Mouse (Mus musculus): ENCODE measurements around the gene Ctc1. TPM values are rescaled to one million over a fixed set of nuclear protein-coding genes. Genes with fewer than 3 reads are reported as not detected.

The Ctc1 gene
- polyA plus RNA-seq, 1 experiment from 2014 or later: 63.6 TPM

DNA sequence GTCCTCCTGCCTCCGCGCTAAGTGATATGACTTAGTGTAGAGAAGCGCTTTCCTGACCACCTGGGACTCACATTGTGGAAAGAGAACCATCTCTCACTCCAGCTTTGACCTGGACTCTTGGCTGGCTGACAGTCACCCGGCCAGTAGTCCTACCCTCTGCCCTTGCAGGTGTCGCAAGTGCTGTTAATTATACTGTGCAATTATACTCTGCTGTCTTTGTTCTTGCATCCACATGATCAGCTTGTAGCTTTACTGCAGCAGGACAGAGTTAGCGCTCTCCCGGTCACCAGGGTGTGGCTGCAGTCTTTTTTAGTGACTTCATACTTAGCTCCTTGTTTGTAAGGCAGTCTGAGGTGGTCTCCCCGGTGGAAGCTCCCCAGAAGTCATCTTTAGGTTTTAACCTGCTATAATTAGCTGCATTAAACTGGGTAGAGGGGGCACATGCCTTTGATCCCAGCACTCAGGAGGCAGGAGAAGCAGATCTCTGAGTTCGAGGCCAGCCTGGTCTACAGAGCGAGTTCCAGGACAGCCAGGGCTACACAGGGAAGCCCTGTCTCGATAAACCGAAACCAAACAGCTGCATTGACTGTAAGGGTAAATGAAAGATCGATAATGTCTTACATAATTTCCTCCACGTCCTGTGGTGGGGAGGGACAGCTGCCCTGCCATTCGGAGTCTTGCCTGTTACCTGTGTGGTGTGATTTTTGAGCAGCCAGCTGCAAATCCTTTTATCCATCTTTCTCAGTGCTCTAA, 64.6 kb downstream of the Ctc1 start:
- Histone ChIP-seq H3K9me3 (ENCODE audit: low read depth, low read length) (no peaks in the 10 kb centered on the region), H3K27ac (ENCODE audit: low read depth) (no peak overlapping the region), H3K4me2 (no peak overlapping the region), H3K4me3 (ENCODE audit: low read depth, low read length) (no peak overlapping the region), H3K36me3 (ENCODE audit: insufficient read depth) (no peaks in the 10 kb centered on the region), H3K9ac (peak overlapping the region; percentile 13; the same call in 1 of the 2 replicates), H3K27me3 (ENCODE audit: insufficient read depth, low read length) (no peaks in the 10 kb centered on the region), H3K4me1 (ENCODE audit: insufficient read depth) (no peaks in the 10 kb centered on the region)
- ATAC-seq (ENCODE audit: insufficient read depth): no peak
- 77% methylated on average over 15 of the region's 15 CpGs for WGBS
- no peak for TF ChIP-seq CTCF (IDR thresholded peaks at IDR 0.05; ENCODE audit: low read depth)
- no peak for DNase-seq

DNA sequence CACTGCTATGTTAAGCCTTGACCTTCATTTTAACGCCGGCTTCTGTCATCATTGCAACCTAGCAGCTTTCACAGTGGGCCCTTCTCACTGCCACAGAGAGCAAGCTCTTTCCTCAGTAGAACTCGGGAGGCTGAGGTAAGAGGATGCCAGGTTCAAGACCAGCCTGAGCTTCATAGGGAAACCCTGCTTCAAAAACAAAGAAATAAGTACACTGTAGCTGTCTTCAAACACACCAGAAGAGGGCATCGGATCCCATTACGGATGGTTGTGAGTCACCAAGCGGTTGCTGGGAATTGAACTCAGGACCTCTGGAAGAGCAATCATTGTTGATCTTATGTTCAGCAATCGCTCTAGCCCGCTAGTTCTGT, 65.1 kb downstream of the Ctc1 start:
- 82% methylated on average over 8 of the region's 8 CpGs for WGBS
- no peaks in the 10 kb centered on the region for H3K9me3 ChIP-seq (ENCODE audit: low read depth, low read length)
- H3K27ac ChIP-seq (ENCODE audit: low read depth): no peak overlapping the region
- H3K4me2 ChIP-seq: no peak overlapping the region
- TF ChIP-seq CTCF (IDR thresholded peaks at IDR 0.05; ENCODE audit: low read depth): no peak
- H3K27me3 ChIP-seq (ENCODE audit: insufficient read depth, low read length): no peaks in the 10 kb centered on the region
- H3K4me3 ChIP-seq (ENCODE audit: low read depth, low read length): no peak overlapping the region
- ATAC-seq (ENCODE audit: insufficient read depth) (no peak), DNase-seq (no peak)
- H3K36me3 ChIP-seq (ENCODE audit: insufficient read depth): no peaks in the 10 kb centered on the region
- no peaks in the 10 kb centered on the region for H3K4me1 ChIP-seq (ENCODE audit: insufficient read depth)
- H3K9ac ChIP-seq: no peak overlapping the region

DNA sequence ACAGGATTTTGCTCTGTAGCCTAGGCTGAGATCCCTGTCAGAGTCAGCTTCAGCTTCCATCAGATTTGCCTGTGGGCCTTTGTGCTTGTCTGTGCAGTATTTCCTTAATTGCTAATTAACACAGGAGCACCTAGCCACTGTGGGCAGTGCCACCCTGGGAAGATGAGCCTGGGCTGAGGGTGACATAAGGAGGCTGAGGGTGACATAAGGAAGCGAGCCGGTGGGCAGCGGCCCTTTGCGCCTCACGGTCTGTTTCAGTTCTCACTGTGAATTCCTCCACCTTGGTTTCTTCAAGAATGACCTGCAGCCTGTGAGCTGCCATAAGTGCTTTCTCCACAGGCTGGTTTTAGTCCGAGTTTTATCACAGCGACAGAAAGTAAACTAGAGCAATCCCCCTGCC, 65.9 kb downstream of the Ctc1 start:
- Histone ChIP-seq H3K9ac (no peak overlapping the region), H3K36me3 (ENCODE audit: insufficient read depth) (no peaks in the 10 kb centered on the region), H3K9me3 (ENCODE audit: low read depth, low read length) (no peaks in the 10 kb centered on the region), H3K4me1 (ENCODE audit: insufficient read depth) (no peaks in the 10 kb centered on the region), H3K4me3 (ENCODE audit: low read depth, low read length) (no peak overlapping the region), H3K27me3 (ENCODE audit: insufficient read depth, low read length) (no peaks in the 10 kb centered on the region), H3K27ac (ENCODE audit: low read depth) (no peak overlapping the region), H3K4me2 (no peak overlapping the region)
- no peak for DNase-seq
- TF ChIP-seq CTCF (IDR thresholded peaks at IDR 0.05; ENCODE audit: low read depth): no peak
- no peak for ATAC-seq (ENCODE audit: insufficient read depth)
- 74% methylated on average over 7 of the region's 7 CpGs for WGBS

DNA sequence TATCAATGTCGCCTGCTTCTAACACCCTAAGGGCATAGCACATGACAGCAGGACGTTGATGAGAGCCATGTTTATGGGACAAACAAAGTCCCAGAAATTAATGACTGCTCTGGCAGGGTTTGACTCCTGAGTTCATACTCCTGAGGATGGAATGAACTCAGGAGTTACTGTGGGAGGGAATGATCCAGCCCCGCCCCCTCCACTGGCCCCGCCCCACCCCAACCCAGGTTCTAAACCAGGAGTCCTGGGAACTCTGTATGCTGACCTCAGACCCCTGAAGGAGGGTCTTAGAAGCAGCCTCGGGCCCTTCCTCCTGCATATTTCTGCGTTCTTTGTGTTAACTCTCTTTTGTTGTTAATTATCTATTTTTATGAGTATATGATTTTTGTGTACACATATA, 69.9 kb downstream of the Ctc1 start:
- Histone ChIP-seq H3K9me3 (ENCODE audit: low read depth, low read length) (no peaks in the 10 kb centered on the region), H3K4me3 (ENCODE audit: low read depth, low read length) (no peak overlapping the region), H3K4me1 (ENCODE audit: insufficient read depth) (peaks cover 8% of the 10 kb centered on the region), H3K36me3 (ENCODE audit: insufficient read depth) (peaks cover 13% of the 10 kb centered on the region), H3K27ac (ENCODE audit: low read depth) (no peak overlapping the region), H3K4me2 (no peak overlapping the region), H3K27me3 (ENCODE audit: insufficient read depth, low read length) (no peaks in the 10 kb centered on the region), H3K9ac (no peak overlapping the region)
- TF ChIP-seq CTCF (IDR thresholded peaks at IDR 0.05; ENCODE audit: low read depth): no peak
- ATAC-seq (ENCODE audit: insufficient read depth): no peak
- no peak for DNase-seq
- 58% methylated on average over 6 of the region's 6 CpGs for WGBS

Small RNA genes lying within 50 kb of the gene (microRNA-seq; reads per million reads assigned to microRNA genes)
- gene Mir3062 (ENCODE audit: borderline number of aligned reads): 4.3 reads per million, percentile 15 among the genes with 10 or more reads in this experiment

Other genes with a start within 250 kb of the Ctc1 start
- 63.1 and 67.6 TPM in 2 replicates for gene Ndel1, start 144.1 kb upstream of the Ctc1 start, polyA plus RNA-seq (2014; fragmentation: Nextera tagmentation; extraction: Ambion mirVana)
- gene Rnf222, start 127.4 kb upstream of the Ctc1 start, polyA plus RNA-seq (2014; fragmentation: Nextera tagmentation; extraction: Ambion mirVana): 0.07 and 0.11 TPM in 2 replicates
- gene Rpl26, start 114.3 kb upstream of the Ctc1 start, polyA plus RNA-seq (2014; fragmentation: Nextera tagmentation; extraction: Ambion mirVana): 1,103 and 1,167 TPM in 2 replicates
- gene Odf4, start 88.8 kb upstream of the Ctc1 start, polyA plus RNA-seq (2014; fragmentation: Nextera tagmentation; extraction: Ambion mirVana): not detected in 2 replicates
- gene Arhgef15, start 58.4 kb upstream of the Ctc1 start, polyA plus RNA-seq (2014; fragmentation: Nextera tagmentation; extraction: Ambion mirVana): 21.6 and 23.9 TPM in 2 replicates
- gene Slc25a35, start 47.8 kb upstream of the Ctc1 start, polyA plus RNA-seq (2014; fragmentation: Nextera tagmentation; extraction: Ambion mirVana): 3.9 and 4.0 TPM in 2 replicates
- gene Rangrf, start 40.7 kb upstream of the Ctc1 start, polyA plus RNA-seq (2014; fragmentation: Nextera tagmentation; extraction: Ambion mirVana): 49.9 TPM in 2 replicates
- 36.8 and 43.3 TPM in 2 replicates for gene Pfas, start 7.5 kb upstream of the Ctc1 start, polyA plus RNA-seq (2014; fragmentation: Nextera tagmentation; extraction: Ambion mirVana)
- gene Aurkb, start 29.7 kb downstream of the Ctc1 start, polyA plus RNA-seq (2014; fragmentation: Nextera tagmentation; extraction: Ambion mirVana): 209 and 211 TPM in 2 replicates
- gene Borcs6, start 43.8 kb downstream of the Ctc1 start, polyA plus RNA-seq (2014; fragmentation: Nextera tagmentation; extraction: Ambion mirVana): 8.0 and 9.5 TPM in 2 replicates
- gene Tmem107, start 54.9 kb downstream of the Ctc1 start, polyA plus RNA-seq (2014; fragmentation: Nextera tagmentation; extraction: Ambion mirVana): 51.0 and 54.4 TPM in 2 replicates
- gene Vamp2, start 72.6 kb downstream of the Ctc1 start, polyA plus RNA-seq (2014; fragmentation: Nextera tagmentation; extraction: Ambion mirVana): 64.0 and 64.2 TPM in 2 replicates
- gene Per1, start 79.3 kb downstream of the Ctc1 start, polyA plus RNA-seq (2014; fragmentation: Nextera tagmentation; extraction: Ambion mirVana): 15.4 and 23.7 TPM in 2 replicates
- 0.57 and 0.68 TPM in 2 replicates for gene Hes7, start 104.5 kb downstream of the Ctc1 start, polyA plus RNA-seq (2014; fragmentation: Nextera tagmentation; extraction: Ambion mirVana)
- 0.19 and 0.41 TPM in 2 replicates for gene 9130213A22Rik, start 106.7 kb downstream of the Ctc1 start, polyA plus RNA-seq (2014; fragmentation: Nextera tagmentation; extraction: Ambion mirVana)
- gene Aloxe3, start 110.0 kb downstream of the Ctc1 start, polyA plus RNA-seq (2014; fragmentation: Nextera tagmentation; extraction: Ambion mirVana): 0.09 and 0.17 TPM in 2 replicates
- gene Alox12b, start 141.1 kb downstream of the Ctc1 start, polyA plus RNA-seq (2014; fragmentation: Nextera tagmentation; extraction: Ambion mirVana): not detected in 2 replicates
- not detected in 2 replicates for gene Alox8, start 181.9 kb downstream of the Ctc1 start, polyA plus RNA-seq (2014; fragmentation: Nextera tagmentation; extraction: Ambion mirVana)
- not detected in 2 replicates for gene Gucy2e, start 221.1 kb downstream of the Ctc1 start, polyA plus RNA-seq (2014; fragmentation: Nextera tagmentation; extraction: Ambion mirVana)